8 mouse cellular contexts compared by ENCODE assay signal in the genomic region with DNA sequence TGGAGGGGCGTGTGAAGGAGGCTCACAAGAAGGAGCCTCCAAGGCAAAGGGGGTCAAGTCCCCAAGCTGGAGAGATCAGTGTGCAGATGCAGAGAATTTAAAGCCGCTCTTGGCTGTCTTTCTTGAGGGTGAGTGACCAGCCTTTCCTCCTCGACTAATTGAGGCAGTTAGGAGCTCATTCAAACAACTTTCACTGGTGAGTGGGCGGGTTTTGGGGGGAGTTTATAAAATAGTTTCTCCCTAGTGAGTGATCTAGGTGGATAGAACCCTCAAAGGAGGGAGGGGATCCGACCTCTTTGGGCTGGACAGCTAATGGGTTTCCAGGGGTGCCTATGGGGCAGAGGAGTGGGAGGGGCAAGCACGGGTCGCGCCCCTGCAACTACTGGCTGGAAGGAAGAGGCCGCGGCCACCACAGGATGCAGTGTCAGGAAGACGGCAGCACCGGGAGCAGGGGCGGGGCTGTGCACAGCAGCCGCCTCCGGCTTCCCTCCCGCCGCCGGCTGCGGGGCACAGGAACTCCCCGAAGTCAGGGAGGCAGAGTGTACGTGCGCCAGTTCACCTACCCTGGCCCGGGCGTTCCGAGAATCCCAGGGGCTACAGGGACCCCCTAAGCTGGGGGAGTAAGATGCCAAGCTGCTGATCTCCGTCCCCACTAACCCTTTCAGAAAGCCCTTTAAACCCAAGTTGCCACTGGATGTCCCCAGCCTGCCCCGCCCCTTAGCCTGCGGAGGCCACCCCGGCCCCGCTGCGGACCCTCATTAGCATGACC.
DNase-seq lines count a peak whose midpoint lies in the region; ATAC-seq and TF ChIP-seq lines count a peak whose summit lies in the region.

No protein-coding gene starts in this region.

- H3K4me2 ChIP-seq in liver, embryonic 13.5 days: peak overlapping the region; percentile 90

- no peak for TF ChIP-seq CTCF in left cerebral cortex, adult 2 months (IDR thresholded peaks at IDR 0.05)

- H3K27ac ChIP-seq in left cerebral cortex, adult 2 months: peak overlapping the region; percentile 94
- H3K27ac ChIP-seq in liver, embryonic 13.5 days: peak overlapping the region; percentile 68

- peak; percentile 42 to 61 for DNase-seq in left cerebral cortex, adult 2 months (ENCODE audit: extremely low spot score in 1 of 2, low spot score in 2 of 2)
- DNase-seq in left cerebral cortex, adult 9 months (ENCODE audit: low spot score in 2 of 2): no peak
- peak; percentile 62 for DNase-seq in brain, adult 2 months (ENCODE audit: low read depth, low spot score)
- peak; percentile 65 for DNase-seq in gastrocnemius, postnatal 25 days
- peak; percentile 81 for DNase-seq in induced T-regulatory cell, adult 2 months (ENCODE audit: low read depth)
- peak; percentile 37 for DNase-seq in liver, embryonic 13.5 days
- DNase-seq in thymus, postnatal 0 days (ENCODE audit: low spot score): peak; percentile 76

- H3K4me1 ChIP-seq in liver, embryonic 13.5 days (replicated peaks): peaks cover 65% of the 10 kb centered on the region

- no peaks in the 10 kb centered on the region for H3K36me3 ChIP-seq in liver, embryonic 13.5 days

- peak overlapping the region; percentile 74 for H3K4me3 ChIP-seq in left cerebral cortex, adult 2 months
- H3K4me3 ChIP-seq in liver, embryonic 13.5 days (replicated peaks): peak overlapping the region; percentile 65

- peak; percentile 52 for ATAC-seq in liver, embryonic 13.5 days (ENCODE audit: low read depth)
- peak; percentile 43 for ATAC-seq in monocyte, adult 5-6 weeks (replicated peaks; ENCODE audit: insufficient number of reproducible peaks, low FRiP score, low TSS enrichment, poor library complexity, severe bottlenecking)

- no peaks in the 10 kb centered on the region for H3K9me3 ChIP-seq in liver, embryonic 13.5 days (replicated peaks)

- H3K9ac ChIP-seq in liver, embryonic 13.5 days: peak overlapping the region; percentile 67

- intact Hi-C loops in left cerebral cortex, adult 2 months (cut with DNase I): loop anchor here (2.0 kb wide), 1 partner anchor 20 kb away; no protein-coding TSS in a partner anchor

- peaks cover 43% of the 10 kb centered on the region for H3K27me3 ChIP-seq in liver, embryonic 13.5 days

- 2% methylated on average over 31 of the region's 31 CpGs for WGBS in liver, embryonic 13.5 days (ENCODE audit: insufficient replicate concordance)

Comparison
In these comparisons a context has a peak if more than half of its experiments do, and no peak if none do; other contexts are left out.
1. DNase-seq: peak in left cerebral cortex, adult 2 months (2 of 2), brain, adult 2 months (single experiment), gastrocnemius, postnatal 25 days (single experiment), induced T-regulatory cell, adult 2 months (single experiment), liver, embryonic 13.5 days (single experiment) and thymus, postnatal 0 days (single experiment); none in left cerebral cortex, adult 9 months (0 of 2).